ENCODE assay signal across 9 mouse cellular contexts in the genomic region with DNA sequence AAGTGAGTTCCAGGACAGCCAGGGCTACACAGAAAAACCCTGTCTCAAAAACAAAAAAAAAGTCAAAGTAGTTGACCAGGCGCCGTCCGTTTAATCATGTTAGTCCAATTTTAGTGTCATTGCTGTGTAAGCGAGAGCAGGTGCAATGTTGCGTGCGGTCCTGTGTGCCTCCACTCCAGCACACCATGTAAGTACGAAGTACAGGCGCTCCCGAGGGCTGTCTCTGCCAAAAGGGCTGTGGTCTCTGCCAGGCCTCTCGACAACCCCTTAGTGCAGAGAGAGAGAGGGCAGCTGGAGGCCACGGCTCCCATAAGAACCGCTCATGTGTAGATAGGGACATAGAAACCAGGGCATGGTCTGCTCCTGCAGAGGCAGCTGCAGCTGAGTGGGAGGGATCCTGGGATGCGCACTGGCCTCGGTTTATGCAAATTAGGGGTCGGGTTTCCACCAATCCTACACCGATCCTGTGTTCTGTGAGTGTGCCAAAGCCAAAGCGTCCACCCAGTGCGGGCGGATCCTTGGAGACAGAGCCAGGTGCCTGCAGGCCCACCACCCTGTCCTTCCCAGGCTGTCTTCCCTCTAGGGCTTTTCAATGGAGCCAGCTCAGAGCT. TPM values are rescaled to one million over a fixed set of nuclear protein-coding genes. Genes with fewer than 3 reads are reported as not detected.
A peak's percentile ranks its signal among the peaks of the same experiment; 100 is the strongest.
DNase-seq lines count a peak whose midpoint lies in the region; ATAC-seq and TF ChIP-seq lines count a peak whose summit lies in the region.
"Had no signal": no experiment of that assay in that cellular context is flagged by ENCODE, and none has a peak within 500 bp of the region (broad histone marks: within the 10 kb centered on the region; RNA-seq: fewer than 3 reads in every experiment).

No protein-coding gene starts in this region.

- ATAC-seq in neural tube, embryonic 11.5 days (ENCODE audit: insufficient read depth, low FRiP score, low TSS enrichment): peak; percentile 90
- ATAC-seq in granulocyte monocyte progenitor cell, adult 5-6 weeks (replicated peaks; ENCODE audit: poor library complexity, severe bottlenecking): no peak

- WGBS in limb, embryonic 10.5 days: 48% methylated on average over 19 of the region's 19 CpGs
- 43% methylated on average over 19 of the region's 19 CpGs for WGBS in neural tube, embryonic 11.5 days

- no peak overlapping the region for H3K9ac ChIP-seq in ES-E14 (ENCODE audit: insufficient read depth, low read depth, low read length, poor library complexity, severe bottlenecking)
- H3K9ac ChIP-seq in neural tube, embryonic 11.5 days (ENCODE audit: low read length): no peak overlapping the region

- H3K4me1 ChIP-seq in ES-E14 (ENCODE audit: control insufficient read depth in 2 of 2, insufficient read depth in 2 of 2, low read length in 2 of 2, poor library complexity in 1 of 2): peaks cover 0 to 3% of the 10 kb centered on the region in 2 experiments; a peak in 1 of 4 replicates
- peaks cover 6% of the 10 kb centered on the region for H3K4me1 ChIP-seq in limb, embryonic 10.5 days
- H3K4me1 ChIP-seq in neural tube, embryonic 11.5 days (ENCODE audit: control insufficient read depth, insufficient read depth, low read length): no peaks in the 10 kb centered on the region

- in situ Hi-C loops in ES-E14 (cut with MboI; ENCODE audit: low sequenced_read_pairs in 2 of 2, unreplicated experiment in 2 of 2): no loop called here

- H3K4me2 ChIP-seq in neural tube, embryonic 11.5 days (ENCODE audit: low read depth): no peak overlapping the region

- no peak overlapping the region for H3K27ac ChIP-seq in ES-E14 (ENCODE audit: insufficient read depth, low read depth, low read length, poor library complexity, severe bottlenecking)
- H3K27ac ChIP-seq in limb, embryonic 10.5 days: no peak overlapping the region
- H3K27ac ChIP-seq in neural tube, embryonic 11.5 days (ENCODE audit: low read depth, low read length): no peak overlapping the region
- H3K27ac ChIP-seq: macrophage had no signal

- DNase-seq in ES-E14 (ENCODE audit: low read depth, low spot score): peak; percentile 71
- DNase-seq in brain, adult 2 months (ENCODE audit: low read depth, low spot score): peak; percentile 15
- DNase-seq in heart, postnatal 10 days: peak; percentile 52 to 53
- peak; percentile 56 for DNase-seq in limb, embryonic 10.5 days (ENCODE audit: low spot score)
- DNase-seq in neural tube, embryonic 11.5 days (ENCODE audit: low spot score): peak; percentile 78
- DNase-seq in frontal cortex, postnatal 36 days (ENCODE audit: low spot score in 2 of 2): no peak
- DNase-seq in spleen, postnatal 14 days (ENCODE audit: low spot score in 2 of 2): no peak

- no peaks in the 10 kb centered on the region for H3K27me3 ChIP-seq in limb, embryonic 10.5 days (ENCODE audit: low read depth, poor library complexity, severe bottlenecking)
- H3K27me3 ChIP-seq in neural tube, embryonic 11.5 days (ENCODE audit: control insufficient read depth, insufficient read depth, low read length): no peaks in the 10 kb centered on the region

- H3K4me3 ChIP-seq in ES-E14 (ENCODE audit: insufficient read depth in 1 of 2, low read depth in 1 of 2, low read length in 2 of 2, poor library complexity in 1 of 2, severe bottlenecking in 1 of 2): peak overlapping the region in 1 of 2 experiments; percentile 35; a peak in 1 of 4 replicates
- H3K4me3 ChIP-seq in limb, embryonic 10.5 days: no peak overlapping the region
- H3K4me3 ChIP-seq in neural tube, embryonic 11.5 days (ENCODE audit: low read depth, low read length): no peak overlapping the region

- intact Hi-C loops in heart, postnatal 10 days (cut with DNase I): no loop called here

- H3K9me3 ChIP-seq in ES-E14 (ENCODE audit: control insufficient read depth, insufficient read depth, low read depth, low read length): no peaks in the 10 kb centered on the region
- no peaks in the 10 kb centered on the region for H3K9me3 ChIP-seq in limb, embryonic 10.5 days (replicated peaks)
- no peaks in the 10 kb centered on the region for H3K9me3 ChIP-seq in neural tube, embryonic 11.5 days (ENCODE audit: control insufficient read depth, low read length)

- H3K36me3 ChIP-seq in ES-E14 (ENCODE audit: control insufficient read depth, insufficient read depth, low read length, poor library complexity, severe bottlenecking): peaks cover 31% of the 10 kb centered on the region
- H3K36me3 ChIP-seq in limb, embryonic 10.5 days: peaks cover 50% of the 10 kb centered on the region
- H3K36me3 ChIP-seq in neural tube, embryonic 11.5 days (ENCODE audit: control insufficient read depth, insufficient read depth, low read length): peaks cover 7% of the 10 kb centered on the region

TF ChIP-seq in ES-E14, 5 proteins besides CTCF, POLR2A, EP300 and RAD21:
- no peak for TF ChIP-seq ZNF384 (IDR thresholded peaks at IDR 0.05; ENCODE audit: low read depth, low read length)
- no peak for TF ChIP-seq MAFK (IDR thresholded peaks at IDR 0.05; ENCODE audit: insufficient read depth, low read depth, low read length)
- TF ChIP-seq CHD2 (IDR thresholded peaks at IDR 0.05; ENCODE audit: low read depth, low read length): no peak
- TF ChIP-seq ZC3H11A (IDR thresholded peaks at IDR 0.05; ENCODE audit: borderline replicate concordance, low read depth, low read length): no peak
- no peak for TF ChIP-seq HCFC1 (IDR thresholded peaks at IDR 0.05; ENCODE audit: borderline replicate concordance, insufficient read depth, low read length)

RNA-seq across cellular contexts. Expression of gene Hmces, which starts 23.5 kb away (rescaled TPM):
- 61.2 and 125 TPM in 2 replicates for total RNA-seq in ES-E14 (2012; rRNA removed)
- 10 to 100 TPM; 13.8 to 13.9 TPM for total RNA-seq in heart, postnatal 10 days (2021)
- polyA plus RNA-seq in limb, embryonic 10.5 days (2016; fragmentation: Nextera tagmentation; extraction: Ambion mirVana): 72.7 and 81.9 TPM in 2 replicates
- 44.7 and 49.0 TPM in 2 replicates for polyA plus RNA-seq in neural tube, embryonic 11.5 days (2014; fragmentation: Nextera tagmentation; extraction: Ambion mirVana)
- 21.8 and 30.2 TPM in 2 replicates for total RNA-seq in granulocyte monocyte progenitor cell, adult 5-6 weeks (2014; fragmentation: Nextera tagmentation)
- total RNA-seq in granulocyte monocyte progenitor cell, adult 5-6 weeks (2017): 23.2 and 27.3 TPM in 2 replicates

RNA-seq across cellular contexts. Expression of gene H1fx, which starts 44.2 kb away (rescaled TPM):
- 13.6 and 14.0 TPM in 2 replicates for total RNA-seq in ES-E14 (2012; rRNA removed)
- total RNA-seq in heart, postnatal 10 days (2021): 10 to 100 TPM; 16.7 to 23.0 TPM
- 40.2 and 46.3 TPM in 2 replicates for polyA plus RNA-seq in limb, embryonic 10.5 days (2016; fragmentation: Nextera tagmentation; extraction: Ambion mirVana)
- polyA plus RNA-seq in neural tube, embryonic 11.5 days (2014; fragmentation: Nextera tagmentation; extraction: Ambion mirVana): 91.9 and 92.1 TPM in 2 replicates
- 1.4 and 4.9 TPM in 2 replicates for total RNA-seq in granulocyte monocyte progenitor cell, adult 5-6 weeks (2014; fragmentation: Nextera tagmentation)
- total RNA-seq in granulocyte monocyte progenitor cell, adult 5-6 weeks (2017): 0.78 and 2.7 TPM in 2 replicates

RNA-seq across cellular contexts. Expression of gene Copg1, which starts 49.7 kb away (rescaled TPM):
- total RNA-seq in ES-E14 (2012; rRNA removed): 103 and 107 TPM in 2 replicates
- total RNA-seq in heart, postnatal 10 days (2021): 10 to 100 TPM; 65.8 to 72.8 TPM
- 153 and 174 TPM in 2 replicates for polyA plus RNA-seq in limb, embryonic 10.5 days (2016; fragmentation: Nextera tagmentation; extraction: Ambion mirVana)
- polyA plus RNA-seq in neural tube, embryonic 11.5 days (2014; fragmentation: Nextera tagmentation; extraction: Ambion mirVana): 156 and 169 TPM in 2 replicates
- 70.5 and 86.1 TPM in 2 replicates for total RNA-seq in granulocyte monocyte progenitor cell, adult 5-6 weeks (2014; fragmentation: Nextera tagmentation)
- 73.9 and 78.5 TPM in 2 replicates for total RNA-seq in granulocyte monocyte progenitor cell, adult 5-6 weeks (2017)

Comparison
In these comparisons a context has a peak if more than half of its experiments do, and no peak if none do; other contexts are left out.
1. DNase-seq: peak in ES-E14 (single experiment), brain, adult 2 months (single experiment), heart, postnatal 10 days (2 of 2), limb, embryonic 10.5 days (single experiment) and neural tube, embryonic 11.5 days (single experiment); none in frontal cortex, postnatal 36 days (0 of 2) and spleen, postnatal 14 days (0 of 2).